Mouse (Mus musculus) olfactory bulb, adult 2 months (tissue): Measurements from ENCODE around the gene R3hdml. TPM values are rescaled to one million over a fixed set of nuclear protein-coding genes. Genes with fewer than 3 reads are reported as not detected.

ENCODE experiments used
- H3K27ac ChIP-seq: fragments of 200-500 bp; 2 replicates; pipeline ENCODE4 v1.5.1; 2012; ENCODE audit warnings: low read depth, low read length; ENCODE audit not compliant: insufficient read depth
- H3K4me1 ChIP-seq: fragments of 200-500 bp; 2 replicates; pipeline ENCODE4 v1.6.1; 2012; ENCODE audit warnings: low read length; ENCODE audit not compliant: control insufficient read depth, insufficient read depth
- H3K4me3 ChIP-seq: fragments of 200-500 bp; 2 replicates; pipeline ENCODE4 v1.5.1; 2012; ENCODE audit warnings: mild to moderate bottlenecking, low read depth, low read length, moderate library complexity; ENCODE audit not compliant: insufficient read depth
- CTCF ChIP-seq: fragments of 200-500 bp; IDR thresholded peaks from 2 replicates; pipeline ENCODE4 v1.5.1; 2012; ENCODE audit warnings: low read depth, mild to moderate bottlenecking, low read length, moderate library complexity; ENCODE audit not compliant: insufficient read depth
- POLR2A ChIP-seq: fragments of 200-500 bp; IDR thresholded peaks from 2 replicates; pipeline ENCODE4 v1.6.1; 2012; ENCODE audit warnings: mild to moderate bottlenecking, low read depth, low read length, moderate library complexity; ENCODE audit not compliant: insufficient read depth
- WGBS: fragments of 180-500 bp; shearing (Covaris S2); methylation state at CpG from one replicate; pipeline ENCODE4 v1.1.7; 2018; 5-methylcytosine and 5-hydroxymethylcytosine counted together
- polyA plus RNA-seq: library from polyadenylated mRNA; stranded (reverse); fragments of >200 nt; gene quantifications from 2 replicates; pipeline ENCODE4 v1.2.4, GENCODE M21; 2012; ENCODE audit warnings: low replicate concordance; ENCODE audit not compliant: missing spikeins, insufficient read depth, insufficient read length

The R3hdml gene
- polyA plus RNA-seq, 1 experiment = not detected

DNA sequence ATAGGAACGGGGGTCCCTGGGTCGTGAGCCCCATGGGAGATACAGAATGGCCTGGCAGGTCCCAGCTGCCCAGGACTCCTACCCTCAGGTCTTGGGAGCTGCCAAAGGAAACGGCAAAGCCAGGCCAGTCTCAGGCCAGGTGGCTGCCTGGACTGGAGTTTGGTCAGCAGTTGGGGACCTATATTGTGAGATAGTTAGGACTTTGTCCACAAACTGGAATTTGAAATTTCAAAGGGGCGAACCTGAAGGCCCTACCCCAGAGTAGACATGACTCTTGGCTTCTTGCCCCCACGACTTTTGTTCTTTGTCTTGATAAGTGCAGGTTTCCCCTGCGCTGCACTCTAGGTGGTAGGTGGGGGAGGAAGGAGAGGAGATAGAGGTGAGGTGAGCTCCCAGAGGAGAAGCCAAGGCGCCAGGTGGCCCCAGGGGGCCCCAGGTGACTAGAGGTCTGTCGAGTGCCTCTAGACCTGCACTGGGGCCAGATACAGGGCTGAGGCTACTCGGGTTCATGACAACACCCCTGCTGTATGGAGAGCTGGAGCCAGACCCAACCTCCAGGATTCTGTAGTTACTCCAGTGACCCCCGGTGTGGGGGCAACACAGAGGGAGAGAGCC, 49.6 kb downstream of the R3hdml start:
- H3K4me1 ChIP-seq = no peaks in the 10 kb centered on the region
- H3K4me3 ChIP-seq = no peak overlapping the region
- no peak for TF ChIP-seq POLR2A
- TF ChIP-seq CTCF = no peak
- H3K27ac ChIP-seq = no peak overlapping the region
- WGBS = 82% methylated on average over 10 of the region's 10 CpGs

DNA sequence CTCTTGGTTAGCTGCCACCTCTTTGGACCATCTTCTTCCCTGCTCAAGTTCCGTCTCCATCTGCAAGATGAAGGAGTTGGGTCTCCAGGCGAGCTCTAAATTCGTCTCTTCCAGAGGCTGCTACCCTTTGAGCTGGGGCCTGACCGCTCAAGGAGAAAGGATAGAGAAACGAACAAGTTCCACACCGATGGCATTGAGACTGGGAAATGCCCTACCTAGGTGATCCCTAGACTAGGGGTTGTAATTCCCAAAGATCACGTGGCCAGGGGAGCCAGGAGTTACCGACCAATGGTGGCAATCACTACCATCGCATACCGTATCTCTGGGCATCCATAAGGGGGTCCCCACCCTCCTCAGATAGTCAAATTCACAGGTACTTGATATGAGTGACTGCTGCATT, 50.6 kb downstream of the R3hdml start:
- 91% methylated on average over 10 of the region's 10 CpGs for WGBS
- Histone ChIP-seq H3K4me3 (no peak overlapping the region), H3K4me1 (no peaks in the 10 kb centered on the region), H3K27ac (no peak overlapping the region)
- TF ChIP-seq CTCF = no peak
- no peak for TF ChIP-seq POLR2A

DNA sequence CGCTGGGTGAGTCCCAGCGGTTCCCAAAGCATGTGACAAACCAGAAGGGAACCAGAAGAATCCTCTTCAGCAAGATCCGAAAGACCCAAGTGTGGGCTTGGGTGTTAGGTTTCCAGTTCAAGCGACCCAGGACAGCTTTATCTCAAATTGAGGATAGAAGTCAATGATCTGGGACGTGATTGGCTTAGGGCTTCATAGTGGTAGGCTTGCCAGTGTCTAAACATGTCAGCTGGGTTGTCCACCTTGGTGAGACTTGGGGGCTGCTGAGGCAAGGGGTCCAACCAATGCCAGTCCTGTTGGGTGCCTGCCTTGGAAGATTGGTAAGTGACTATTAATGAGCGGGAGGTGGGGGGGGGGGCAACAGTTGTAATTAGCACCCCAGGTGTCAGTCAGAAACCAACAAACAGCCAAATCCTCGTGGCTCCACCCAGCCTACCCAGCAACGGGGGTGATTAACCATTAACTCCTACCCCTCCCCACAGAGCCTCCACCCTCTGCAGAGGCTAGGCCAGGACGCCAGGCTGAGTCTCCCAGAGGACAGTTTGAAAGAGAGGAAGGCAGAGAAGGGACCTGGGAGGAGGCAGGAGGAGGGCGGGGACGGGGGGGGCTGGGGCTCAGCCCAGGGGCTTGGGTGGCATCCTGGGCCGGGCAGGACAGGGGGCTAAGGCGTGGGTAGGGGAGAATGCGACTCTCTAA, 54.7 kb downstream of the R3hdml start:
- 75% methylated on average over 14 of the region's 14 CpGs for WGBS
- Histone ChIP-seq H3K4me1 (no peaks in the 10 kb centered on the region), H3K4me3 (no peak overlapping the region), H3K27ac (no peak overlapping the region)
- TF ChIP-seq CTCF (no peak), POLR2A (no peak)

DNA sequence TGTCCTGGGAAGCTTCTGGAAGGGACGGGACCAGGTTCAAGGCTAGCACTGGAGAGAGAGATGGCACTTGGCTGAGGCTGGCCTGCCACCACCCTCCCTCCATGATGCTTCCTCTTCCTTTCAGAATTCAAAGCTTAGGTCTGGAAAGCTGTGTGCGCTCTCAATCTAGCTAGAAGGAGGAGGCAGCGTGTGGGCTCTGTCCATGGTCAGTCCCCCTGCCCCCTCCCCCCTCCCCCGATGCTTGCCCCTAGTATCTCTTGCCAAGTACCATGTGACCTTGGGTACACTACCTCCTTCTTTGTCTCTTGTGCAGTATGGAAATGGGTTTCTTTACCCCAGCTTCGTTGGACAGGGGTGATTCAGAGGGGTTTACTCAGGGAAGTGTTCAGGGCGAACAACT, 56.7 kb downstream of the R3hdml start:
- Histone ChIP-seq H3K4me1 (no peaks in the 10 kb centered on the region), H3K4me3 (no peak overlapping the region), H3K27ac (no peak overlapping the region)
- WGBS = 74% methylated on average over 6 of the region's 6 CpGs
- TF ChIP-seq CTCF (no peak), POLR2A (no peak)

DNA sequence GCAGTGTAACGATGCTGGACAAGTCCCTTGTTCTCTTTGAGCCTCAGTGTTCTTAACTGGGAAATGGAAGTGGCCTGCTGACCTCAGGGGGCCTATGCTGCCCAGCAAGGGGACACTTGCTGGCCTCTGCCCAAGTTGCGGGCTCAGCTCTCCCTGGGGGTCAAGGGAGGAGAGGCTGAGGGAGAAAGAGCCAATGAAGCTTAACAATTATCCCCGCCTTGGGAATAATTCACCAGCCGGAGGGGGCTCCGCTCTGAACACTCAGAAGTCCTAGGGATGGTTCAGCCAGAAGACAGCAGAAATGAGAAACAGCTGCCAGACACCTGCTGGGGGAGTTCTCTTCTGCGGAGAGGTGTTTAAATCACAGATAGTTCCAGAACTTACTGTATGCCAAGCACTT, 57.7 kb downstream of the R3hdml start:
- TF ChIP-seq POLR2A (no peak), CTCF (no peak)
- Histone ChIP-seq H3K27ac (no peak overlapping the region), H3K4me3 (no peak overlapping the region), H3K4me1 (no peaks in the 10 kb centered on the region)
- 35% methylated on average over 6 of the region's 6 CpGs for whole genome bisulfite sequencing

Other genes starting within 250 kb of the R3hdml start
- gene Jph2, start 94.3 kb upstream of the R3hdml start, polyA plus RNA-seq = not detected in 2 replicates
- not detected in 2 replicates for gene Oser1, start 67.6 kb upstream of the R3hdml start, polyA plus RNA-seq
- not detected in 2 replicates for gene Gdap1l1, start 53.8 kb upstream of the R3hdml start, polyA plus RNA-seq
- not detected in 2 replicates for gene Fitm2, start 19.7 kb upstream of the R3hdml start, polyA plus RNA-seq
- not detected in 2 replicates for gene Hnf4a, start 14.5 kb downstream of the R3hdml start, polyA plus RNA-seq
- not detected in 2 replicates for gene Ttpal, start 110.0 kb downstream of the R3hdml start, polyA plus RNA-seq
- gene Serinc3, start 152.8 kb downstream of the R3hdml start, polyA plus RNA-seq = 82.6 TPM in 1 of 2 replicates, not detected in the other
- not detected in 2 replicates for gene Pkig, start 166.1 kb downstream of the R3hdml start, polyA plus RNA-seq